Mouse (Mus musculus) T-helper 2 cell (primary cell): Measurements from ENCODE around the gene Ugt1a6b.
"Not testable (repeated sequence)": the region's sequence is repeated elsewhere in the genome, so short reads cannot be mapped to it uniquely, and the experiment has no call there.

Source experiments
- in situ Hi-C: fragments of 300-600 bp; cut with MboI, MseI; formaldehyde crosslinking; loops from one replicate; pipeline ENCODE4 v1.15.1; 2025; ENCODE audit warnings: high pct_unique_total_duplicates

Ugt1a6b gene

DNA sequence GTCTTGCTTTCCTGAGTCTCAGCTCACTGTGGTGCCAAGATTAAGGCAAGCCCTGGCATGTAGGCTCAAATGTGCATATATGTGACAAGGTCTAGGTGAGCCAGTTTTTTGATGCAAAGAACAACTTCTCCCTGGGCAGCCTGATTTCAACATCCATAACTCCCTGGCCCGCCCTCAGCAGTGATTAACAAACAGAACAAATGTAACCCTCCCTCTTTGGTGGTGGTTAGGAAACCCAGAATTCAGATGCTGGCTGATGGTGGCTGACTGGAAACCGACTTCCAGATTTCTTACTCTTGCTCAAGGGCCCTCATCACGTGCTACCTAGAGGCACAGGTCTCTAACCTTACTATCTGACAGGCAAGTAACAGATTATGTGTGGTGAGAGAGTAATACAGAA is at the start of gene Ugt1a6b:
TSS of gene Ugt1a6b (plus strand) at position 234 of the 400 bp plus-strand sequence.
- in situ Hi-C loops, result not testable (repeated sequence)

DNA sequence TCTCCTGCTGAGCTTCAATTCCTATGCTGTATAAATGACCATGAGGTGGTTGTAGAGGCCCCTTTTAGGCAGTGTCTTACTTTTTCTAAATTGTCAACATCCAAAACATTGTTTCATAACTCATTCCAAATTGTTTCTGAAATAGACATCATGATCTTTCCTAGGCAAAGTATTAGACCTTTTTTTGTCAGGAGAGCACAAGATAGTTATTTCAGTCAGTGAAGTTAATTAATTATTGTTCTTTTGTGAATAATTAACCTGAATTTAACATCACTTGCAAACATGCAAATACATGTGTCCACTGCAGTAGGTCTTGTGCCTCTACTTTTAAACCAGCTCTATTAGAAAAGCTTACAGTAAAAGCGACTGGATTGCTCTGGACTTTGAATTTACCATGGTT is 48.0 kb upstream of the Ugt1a6b start, which contains the start of gene Ugt1a10:
TSS of gene Ugt1a10 (plus strand) at position 301 of the 400 bp plus-strand sequence.
- in situ Hi-C loops, result no loop called here

- in situ Hi-C loops, result not testable (repeated sequence)
Observed at GRCm38 (mm10) chr1:88066472-88067102, 36.5 kb upstream of the Ugt1a6b start.

GRCm38 (mm10) chr1:88070495-88070894 is 32.6 kb upstream of the Ugt1a6b start, which contains the start of gene Ugt1a9:
Gene Ugt1a9 (plus strand): TSS chr1:88070800.
- in situ Hi-C loops, result no loop called here

DNA sequence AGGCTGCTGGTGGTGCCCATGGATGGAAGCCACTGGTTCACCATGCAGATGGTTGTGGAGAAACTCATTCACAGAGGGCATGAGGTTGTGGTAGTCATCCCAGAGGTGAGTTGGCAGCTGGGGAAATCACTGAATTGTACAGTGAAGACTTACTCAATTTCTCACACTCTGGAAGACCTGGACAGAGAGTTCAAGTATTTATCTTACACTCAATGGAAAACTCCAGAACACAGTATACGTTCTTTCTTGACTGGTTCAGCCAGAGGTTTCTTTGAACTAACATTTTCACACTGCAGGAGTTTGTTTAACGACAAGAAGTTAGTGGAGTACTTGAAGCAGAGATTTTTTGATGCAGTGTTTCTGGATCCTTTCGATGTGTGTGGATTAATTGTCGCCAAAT is 32.1 kb upstream of the Ugt1a6b start:
- in situ Hi-C loops, result no loop called here

- in situ Hi-C loops, result no loop called here
Observed at GRCm38 (mm10) chr1:88074471-88074870, 28.6 kb upstream of the Ugt1a6b start.

GRCm38 (mm10) chr1:88077128-88077527 is 25.9 kb upstream of the Ugt1a6b start:
- in situ Hi-C loops, result no loop called here

- in situ Hi-C loops, result no loop called here
Observed at GRCm38 (mm10) chr1:88081670-88082069, 21.4 kb upstream of the Ugt1a6b start.

DNA sequence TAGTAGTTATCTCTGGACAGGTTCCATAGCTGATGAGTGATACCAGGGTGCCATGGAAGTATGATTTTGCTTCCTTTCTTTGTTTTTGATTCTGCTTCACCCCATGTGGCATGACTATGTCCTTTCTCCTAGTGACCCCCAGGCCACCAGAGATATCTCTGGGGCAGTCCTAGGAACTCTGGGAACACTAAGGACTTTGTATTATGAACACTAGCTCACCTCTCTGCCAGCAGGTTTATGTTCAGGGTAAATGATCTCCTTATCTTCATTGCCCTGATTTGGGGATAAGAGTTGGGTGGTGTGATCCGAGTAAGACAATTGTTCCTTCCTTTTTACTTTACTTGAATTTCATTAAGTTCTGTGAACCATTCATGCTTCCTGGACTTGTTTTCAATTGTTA is 16.9 kb upstream of the Ugt1a6b start:
- in situ Hi-C loops, result no loop called here

DNA sequence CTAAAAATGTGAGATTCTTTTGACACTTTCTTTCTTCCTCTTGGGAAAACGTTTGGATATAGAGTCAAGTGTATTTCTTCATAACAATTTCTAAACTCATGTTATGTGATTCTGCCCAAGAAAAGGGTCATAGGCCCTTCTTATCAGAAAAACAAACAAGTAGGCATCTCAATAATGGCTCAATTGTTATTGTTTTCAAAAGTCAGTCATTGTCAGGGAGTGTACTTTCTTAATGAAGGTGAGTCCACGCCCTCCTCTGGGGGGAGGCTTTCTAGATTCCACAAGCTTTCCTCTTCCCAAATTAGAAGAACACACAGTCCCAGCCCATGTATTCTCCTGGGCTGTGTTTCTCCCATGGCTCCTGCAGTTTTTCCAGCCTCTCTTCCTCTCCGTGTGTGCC is 15.5 kb upstream of the Ugt1a6b start, which contains the start of gene Ugt1a8:
TSS of gene Ugt1a8 (plus strand) at position 301 of the 400 bp plus-strand sequence.
- in situ Hi-C loops, result no loop called here

GRCm38 (mm10) chr1:88092341-88092740 is 10.7 kb upstream of the Ugt1a6b start:
- in situ Hi-C loops, result no loop called here

DNA sequence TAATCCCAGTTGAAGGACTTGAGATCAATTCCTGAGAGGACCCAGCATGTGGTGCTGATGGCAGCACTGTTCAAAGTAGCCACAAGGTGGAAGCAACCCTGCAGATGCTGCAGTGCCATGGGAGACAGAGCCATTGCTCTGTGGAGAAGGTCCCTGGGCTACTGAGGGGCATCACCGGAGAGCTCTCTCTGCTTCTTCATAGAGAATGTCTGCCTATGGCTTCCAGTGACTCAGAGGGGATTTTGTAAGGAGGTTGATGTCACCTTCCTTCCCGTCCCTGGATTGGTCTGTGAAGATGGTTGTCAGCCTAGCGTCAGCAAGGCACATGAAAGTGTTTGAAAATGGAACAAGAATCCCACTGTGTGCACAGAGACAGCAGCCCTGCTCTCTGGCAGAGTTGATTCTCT is 8.8 kb upstream of the Ugt1a6b start:
- in situ Hi-C loops, result not testable (repeated sequence)

DNA sequence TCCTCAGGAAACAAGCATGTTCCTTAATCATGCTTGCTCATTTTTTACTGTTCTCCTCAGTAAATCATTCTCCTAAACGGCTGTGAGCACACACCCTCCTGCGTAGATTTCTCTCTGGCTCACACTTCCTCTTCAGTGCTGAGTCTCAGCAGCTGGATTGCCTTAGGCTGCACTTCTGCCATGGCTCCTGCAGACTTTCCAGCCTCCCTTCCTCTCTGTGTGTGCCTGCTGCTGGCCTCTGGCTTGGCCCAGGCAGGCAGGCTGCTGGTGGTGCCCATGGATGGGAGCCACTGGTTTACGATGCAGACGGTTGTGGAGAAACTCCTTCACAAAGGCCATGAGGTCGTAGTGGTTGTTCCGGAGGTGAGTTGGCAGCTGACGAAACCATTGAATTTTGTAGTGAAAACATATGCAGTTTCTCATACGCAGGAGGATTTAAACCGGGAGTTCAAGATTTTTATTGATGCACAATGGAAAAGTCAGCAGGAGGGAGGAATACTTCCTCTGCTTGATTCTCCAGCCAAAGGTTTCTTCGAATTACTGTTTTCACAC is 8.0 kb upstream of the Ugt1a6b start, which contains the start of gene Ugt1a7c:
TSS of gene Ugt1a7c (plus strand) at position 122 of the 552 bp plus-strand sequence.
- in situ Hi-C loops, result no loop called here

DNA sequence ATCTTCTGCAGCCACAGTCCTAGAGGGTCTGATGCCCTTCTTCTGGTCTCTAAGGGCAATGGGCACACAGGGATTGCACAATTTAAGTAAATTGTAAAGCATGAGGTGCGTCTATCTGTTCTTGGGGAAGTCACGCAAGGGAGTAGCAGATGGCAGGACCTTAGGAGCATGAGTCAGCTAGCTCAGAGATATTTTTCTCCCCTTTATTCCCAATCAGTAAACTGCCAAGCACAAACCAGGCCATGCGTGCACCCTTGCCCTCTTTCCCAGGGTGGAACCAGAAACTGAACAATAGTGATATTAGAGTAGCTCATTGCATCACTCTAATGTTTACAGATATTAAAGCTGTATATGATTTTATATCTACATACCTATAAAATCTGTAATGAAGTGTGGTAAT is 4.5 kb upstream of the Ugt1a6b start:
- in situ Hi-C loops, result not testable (repeated sequence)

- in situ Hi-C loops, result not testable (repeated sequence)
Observed at GRCm38 (mm10) chr1:88099691-88100090, 3.4 kb upstream of the Ugt1a6b start.

DNA sequence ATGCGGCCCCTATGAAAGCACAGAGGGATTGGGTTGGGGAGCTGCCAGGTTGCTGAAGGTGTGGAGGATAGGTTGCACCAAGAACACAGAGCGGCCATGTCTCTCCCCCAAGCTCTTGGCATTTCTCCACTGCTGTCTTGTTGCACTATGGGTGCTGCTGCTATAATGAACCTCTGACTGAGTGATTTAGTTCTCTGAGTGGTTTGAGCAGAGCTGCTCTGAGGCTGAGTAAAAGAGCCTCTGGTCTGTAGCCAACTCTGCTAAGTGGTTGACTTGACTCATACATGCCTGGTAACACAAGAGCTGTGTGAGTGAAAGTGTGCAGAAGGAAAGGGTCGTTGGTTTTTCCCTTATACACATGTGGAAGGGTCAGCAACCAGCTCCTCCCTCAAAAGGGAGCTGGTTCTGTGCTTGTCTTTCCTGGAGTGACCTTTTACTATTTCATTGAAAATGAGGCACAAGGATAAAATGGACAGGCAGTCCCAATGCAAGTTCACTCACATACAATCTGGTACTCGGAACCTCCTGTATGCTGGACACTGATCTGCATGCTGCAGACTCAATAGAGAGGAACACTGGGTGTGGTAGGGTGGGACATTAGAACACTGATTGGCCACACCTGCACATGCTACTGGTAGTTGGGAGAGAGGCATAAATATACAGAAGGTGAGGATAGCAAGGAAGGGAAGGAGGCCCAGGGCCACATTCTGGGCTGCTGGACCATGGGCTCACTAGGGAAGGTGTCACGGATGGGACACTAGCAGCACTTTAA is 831 bp downstream of the Ugt1a6b start:
- in situ Hi-C loops, result not testable (repeated sequence)

DNA sequence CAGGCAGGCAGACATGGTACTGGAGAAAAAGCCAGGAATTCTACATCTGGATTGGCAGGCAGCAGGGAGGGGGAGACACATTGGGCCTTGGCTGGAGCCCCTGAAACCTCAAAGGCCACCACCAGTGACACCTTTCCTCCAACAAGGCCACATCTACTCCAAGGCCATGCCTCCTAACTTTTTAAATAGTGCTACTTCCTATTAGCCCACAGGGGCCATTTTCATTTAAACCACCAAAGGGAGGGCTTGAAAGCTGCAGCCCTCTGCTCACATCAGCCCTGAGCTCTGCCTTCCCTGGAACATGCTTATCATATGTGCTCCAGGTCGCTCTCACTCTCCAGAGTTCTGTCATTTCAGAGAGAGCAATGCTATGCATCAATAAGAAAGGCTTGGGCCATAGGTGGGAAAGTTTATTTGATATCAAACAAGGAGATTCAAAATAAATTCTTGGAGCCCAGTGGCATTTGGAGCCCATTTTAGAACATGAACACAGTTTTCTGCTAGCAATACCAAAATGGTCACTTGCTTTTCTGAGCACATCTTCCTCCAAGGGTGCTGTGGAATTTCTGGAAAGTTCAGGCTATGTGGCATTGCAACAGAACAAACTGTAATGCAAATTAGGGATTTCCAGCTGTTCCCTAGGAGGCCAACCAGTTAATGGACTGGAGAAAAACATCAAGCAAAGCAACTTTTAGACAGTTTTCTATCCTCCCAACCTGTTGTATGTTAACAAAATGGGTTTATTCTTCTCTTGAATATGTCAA is 1.8 kb downstream of the Ugt1a6b start:
- in situ Hi-C loops, result no loop called here

- in situ Hi-C loops, result no loop called here
Observed at GRCm38 (mm10) chr1:88105656-88106055, 2.6 kb downstream of the Ugt1a6b start.

DNA sequence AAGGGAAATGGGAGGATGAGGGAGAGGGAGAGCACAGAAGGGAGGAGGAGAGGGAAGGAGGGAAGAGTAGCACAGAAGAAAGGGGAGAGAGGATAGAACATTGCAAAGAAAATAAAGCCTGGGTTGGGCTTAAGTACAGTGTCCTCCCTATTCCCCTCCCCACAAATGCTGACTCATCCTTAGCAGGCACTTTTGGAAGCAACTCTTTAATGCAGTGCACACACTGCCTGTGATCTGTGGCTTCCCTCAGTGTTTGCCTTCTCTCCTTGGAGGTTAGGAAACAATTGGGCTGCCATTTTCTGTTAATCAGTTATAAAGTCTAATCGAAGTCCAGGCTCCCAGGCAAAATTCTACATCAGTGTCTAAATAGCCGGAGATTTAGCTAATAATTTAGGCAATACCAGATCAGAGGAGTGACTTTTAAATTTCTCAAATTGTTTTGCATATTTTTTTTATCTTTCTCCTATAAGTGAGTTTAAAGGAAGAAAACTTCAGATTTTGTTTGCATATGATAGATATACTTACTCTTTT is 6.0 kb downstream of the Ugt1a6b start:
- in situ Hi-C loops, result not testable (repeated sequence)

DNA sequence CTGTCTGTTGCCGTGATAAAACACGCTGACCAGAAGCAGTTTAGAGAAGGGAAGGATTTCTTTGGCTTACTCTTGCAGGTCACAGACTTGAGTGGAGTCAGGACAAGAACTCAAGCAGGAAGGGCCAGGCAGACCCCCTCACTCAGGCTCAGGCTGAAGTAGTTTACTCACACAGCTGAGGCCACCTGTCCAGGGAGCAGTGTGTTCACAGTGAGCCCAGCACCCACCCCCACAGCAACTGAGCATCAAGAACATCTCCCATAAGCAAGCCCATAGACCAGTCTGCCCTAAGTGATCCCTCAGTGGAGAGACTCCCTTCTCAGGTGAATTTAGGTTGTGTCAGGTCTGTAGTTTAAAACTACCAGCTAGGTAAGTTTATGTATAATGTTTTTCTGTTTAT is 6.6 kb downstream of the Ugt1a6b start:
- in situ Hi-C loops, result not testable (repeated sequence)

DNA sequence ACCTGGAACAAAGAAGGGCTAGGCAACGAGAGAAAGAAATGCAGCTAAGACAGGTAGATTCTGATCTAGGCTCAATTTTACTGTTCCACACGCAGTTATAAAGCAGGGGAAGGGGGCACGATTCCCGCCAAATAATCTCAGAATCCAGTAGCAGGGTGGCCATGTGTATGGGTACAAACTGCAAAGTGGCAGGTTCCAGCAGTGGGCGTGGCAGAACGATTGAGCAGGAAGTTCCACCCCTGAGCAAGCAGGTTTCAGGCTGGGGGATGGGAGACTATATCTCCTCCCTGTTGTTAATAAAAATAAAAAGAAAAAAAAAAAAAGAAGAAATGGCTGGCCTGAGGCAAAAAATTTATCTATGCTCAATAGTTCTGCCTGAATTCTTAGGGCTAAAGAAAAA is 9.7 kb downstream of the Ugt1a6b start:
- in situ Hi-C loops, result not testable (repeated sequence)
